Mouse (Mus musculus): ENCODE measurements at regions not wholly inside any gene's neighbourhood (a gene's known extent, or its start where the extent isn't known, plus 50 kb on each side); places are given as distances from the start of the nearest gene placed in this dataset.

DNA sequence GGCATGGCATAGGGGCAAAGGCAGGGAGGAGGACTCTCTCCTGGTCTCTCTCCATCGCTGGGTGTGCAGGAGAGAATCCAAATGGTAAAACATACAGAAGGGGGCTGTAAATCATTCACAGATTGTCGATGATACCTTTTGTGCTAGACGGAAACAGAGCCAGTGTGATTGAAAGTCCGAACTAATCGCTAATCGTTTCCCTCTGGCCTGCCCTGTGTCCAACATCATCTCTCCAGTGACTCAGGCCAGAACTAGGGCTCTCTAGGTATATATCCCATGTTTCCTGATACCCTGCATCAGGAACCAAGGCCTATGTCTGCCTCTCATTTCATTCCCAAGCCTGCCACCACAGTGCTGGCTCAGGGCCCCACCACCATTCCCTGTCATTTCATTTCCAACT lies 259.1 kb downstream of the Dysf start:
- no peak for TF ChIP-seq CTCF (IDR thresholded peaks at IDR 0.05; ENCODE audit: extremely low read depth, insufficient read depth, low read length)
- TF ChIP-seq POLR2A (IDR thresholded peaks at IDR 0.05; ENCODE audit: extremely low read depth, insufficient read depth, low read length) = no peak
